Mouse (Mus musculus) midbrain, embryonic 13.5 days (tissue): ENCODE measurements around the gene H3f3b. TPM values are rescaled to one million over a fixed set of nuclear protein-coding genes. Genes with fewer than 3 reads are reported as not detected.

ENCODE experiments used
- ATAC-seq: fragments of 200-750 bp; cut with Nextera tagmentation; 2 replicates; pipeline ENCODE4 v1.8.0; 2017; ENCODE audit warnings: mild to moderate bottlenecking, moderate TSS enrichment, moderate library complexity
- H3K27ac ChIP-seq: fragments of 300-500 bp; sonication (generic); 2 replicates; pipeline ENCODE4 v1.5.1; 2015; ENCODE audit warnings: inconsistent platforms, mild to moderate bottlenecking, moderate library complexity
- H3K27me3 ChIP-seq: fragments of 300-500 bp; sonication (generic); 2 replicates; pipeline ENCODE4 v1.6.1; 2015; ENCODE audit warnings: mild to moderate bottlenecking, inconsistent platforms
- H3K36me3 ChIP-seq: fragments of 300-500 bp; sonication (generic); 2 replicates; pipeline ENCODE4 v1.6.1; 2015; ENCODE audit warnings: mild to moderate bottlenecking, inconsistent platforms
- H3K4me1 ChIP-seq: fragments of 300-500 bp; sonication (generic); replicated peaks from 2 replicates; pipeline ENCODE4 v1.6.1; 2015; ENCODE audit warnings: inconsistent platforms
- H3K4me2 ChIP-seq: fragments of 300-500 bp; sonication (generic); replicated peaks from 2 replicates; pipeline ENCODE4 v1.6.1; 2015; ENCODE audit warnings: moderate library complexity, mild to moderate bottlenecking, inconsistent platforms
- H3K4me3 ChIP-seq: fragments of 300-500 bp; sonication (generic); replicated peaks from 2 replicates; pipeline ENCODE4 v1.5.1; 2015; ENCODE audit warnings: mild to moderate bottlenecking, inconsistent platforms
- H3K9ac ChIP-seq: fragments of 300-500 bp; sonication (generic); replicated peaks from 2 replicates; pipeline ENCODE4 v1.6.1; 2015; ENCODE audit warnings: mild to moderate bottlenecking, inconsistent platforms
- H3K9me3 ChIP-seq: fragments of 300-500 bp; sonication (generic); 2 replicates; pipeline ENCODE4 v1.6.1; 2016; ENCODE audit warnings: mild to moderate bottlenecking, inconsistent platforms
- WGBS: fragments of 180-500 bp; shearing (Covaris S2); methylation state at CpG from one replicate; pipeline ENCODE4 v1.1.7; 2015; 5-methylcytosine and 5-hydroxymethylcytosine counted together
- polyA plus RNA-seq: library from polyadenylated mRNA; unstranded; fragments of >200 nt; fragmentation: Nextera tagmentation; extraction: Ambion mirVana; gene quantifications from 2 replicates; pipeline ENCODE4 v1.2.1, GENCODE M21; 2015

The H3f3b gene
- polyA plus RNA-seq, 1 experiment from 2014 or later: 2,611 TPM

- WGBS: 55% methylated on average over 8 of the region's 8 CpGs
- H3K4me3 ChIP-seq: no peak overlapping the region
- H3K4me1 ChIP-seq: peaks cover 25% of the 10 kb centered on the region
- no peaks in the 10 kb centered on the region for H3K36me3 ChIP-seq
- H3K27me3 ChIP-seq: no peaks in the 10 kb centered on the region
- H3K9me3 ChIP-seq: no peaks in the 10 kb centered on the region
- no peak for ATAC-seq
- no peak overlapping the region for H3K4me2 ChIP-seq
- H3K27ac ChIP-seq: no peak overlapping the region
- H3K9ac ChIP-seq: no peak overlapping the region
Observed at GRCm38 (mm10) chr11:116014821-116015220, 12.9 kb downstream of the H3f3b start.

- Histone ChIP-seq H3K27ac (peak within 1 kb of the TSS; percentile 57; the same call in 1 of the 2 replicates), H3K27me3 (no peaks in the 10 kb centered on the region), H3K9me3 (no peaks in the 10 kb centered on the region), H3K36me3 (peaks cover 4% of the 10 kb centered on the region; the same call in 1 of the 2 replicates), H3K4me1 (peaks cover 25% of the 10 kb centered on the region), H3K4me2 (peak within 1 kb of the TSS; percentile 86), H3K4me3 (peak within 1 kb of the TSS; percentile 58), H3K9ac (peak within 1 kb of the TSS; percentile 80)
- WGBS: under 1% methylated on average over 55 of the region's 55 CpGs
- peak; percentile 82 for ATAC-seq
Observed at GRCm38 (mm10) chr11:116012262-116012947, 15.4 kb downstream of the H3f3b start, which contains the start of gene Galk1. Gene Galk1, minus strand, starts transcription at chr11:116012719.

GRCm38 (mm10) chr11:116011529-116012261 lies 16.1 kb downstream of the H3f3b start:
- WGBS: 21% methylated on average over 14 of the region's 14 CpGs
- H3K27me3 ChIP-seq: no peaks in the 10 kb centered on the region
- no peak overlapping the region for H3K27ac ChIP-seq
- H3K9me3 ChIP-seq: no peaks in the 10 kb centered on the region
- peaks cover 4% of the 10 kb centered on the region; the same call in 1 of the 2 replicates for H3K36me3 ChIP-seq
- H3K4me3 ChIP-seq: peak overlapping the region; percentile 58
- H3K4me1 ChIP-seq: peaks cover 25% of the 10 kb centered on the region
- ATAC-seq: no peak
- H3K4me2 ChIP-seq: peak overlapping the region; percentile 86
- peak overlapping the region; percentile 80 for H3K9ac ChIP-seq

GRCm38 (mm10) chr11:116010948-116011347 lies 16.8 kb downstream of the H3f3b start:
- H3K4me1 ChIP-seq: peaks cover 25% of the 10 kb centered on the region
- H3K4me2 ChIP-seq: no peak overlapping the region
- H3K27ac ChIP-seq: no peak overlapping the region
- H3K4me3 ChIP-seq: no peak overlapping the region
- H3K9ac ChIP-seq: no peak overlapping the region
- no peak for ATAC-seq
- 80% methylated on average over 5 of the region's 5 CpGs for WGBS
- no peaks in the 10 kb centered on the region for H3K9me3 ChIP-seq
- H3K27me3 ChIP-seq: no peaks in the 10 kb centered on the region
- H3K36me3 ChIP-seq: peaks cover 4% of the 10 kb centered on the region; the same call in 1 of the 2 replicates

- no peak overlapping the region for H3K4me2 ChIP-seq
- H3K36me3 ChIP-seq: peaks cover 4% of the 10 kb centered on the region; the same call in 1 of the 2 replicates
- H3K27me3 ChIP-seq: 0 out of 2 replicates have a peak, but pooled peaks cover 6% of the 10 kb centered on the region
- no peak overlapping the region for H3K4me3 ChIP-seq
- no peak overlapping the region for H3K9ac ChIP-seq
- H3K9me3 ChIP-seq: no peaks in the 10 kb centered on the region
- no peak for ATAC-seq
- 94% methylated on average over 8 of the region's 8 CpGs for WGBS
- H3K27ac ChIP-seq: no peak overlapping the region
- peaks cover 28% of the 10 kb centered on the region for H3K4me1 ChIP-seq
Observed at GRCm38 (mm10) chr11:116010146-116010545, 17.6 kb downstream of the H3f3b start.

- no peak overlapping the region for H3K9ac ChIP-seq
- H3K36me3 ChIP-seq: peaks cover 4% of the 10 kb centered on the region; the same call in 1 of the 2 replicates
- ATAC-seq: no peak
- H3K4me1 ChIP-seq: peaks cover 28% of the 10 kb centered on the region
- no peaks in the 10 kb centered on the region for H3K9me3 ChIP-seq
- 0 out of 2 replicates have a peak, but pooled peaks cover 6% of the 10 kb centered on the region for H3K27me3 ChIP-seq
- no peak overlapping the region for H3K4me3 ChIP-seq
- no peak overlapping the region; the same call in 1 of the 2 replicates for H3K27ac ChIP-seq
- 96% methylated on average over 11 of the region's 11 CpGs for WGBS
- no peak overlapping the region for H3K4me2 ChIP-seq
Observed at GRCm38 (mm10) chr11:116009661-116010060, 18.1 kb downstream of the H3f3b start.

GRCm38 (mm10) chr11:116008832-116009375 lies 18.9 kb downstream of the H3f3b start:
- Histone ChIP-seq H3K4me1 (peaks cover 29% of the 10 kb centered on the region), H3K27ac (no peak overlapping the region), H3K9me3 (no peaks in the 10 kb centered on the region), H3K9ac (no peak overlapping the region), H3K27me3 (0 out of 2 replicates have a peak, but pooled peaks cover 6% of the 10 kb centered on the region), H3K4me3 (no peak overlapping the region), H3K36me3 (peaks cover 4% of the 10 kb centered on the region; the same call in 1 of the 2 replicates), H3K4me2 (no peak overlapping the region)
- no peak for ATAC-seq
- 86% methylated on average over 13 of the region's 13 CpGs for WGBS

GRCm38 (mm10) chr11:116008411-116008810 lies 19.4 kb downstream of the H3f3b start:
- ATAC-seq: no peak
- Histone ChIP-seq H3K27ac (no peak overlapping the region), H3K4me1 (peaks cover 29% of the 10 kb centered on the region), H3K4me3 (no peak overlapping the region), H3K36me3 (peaks cover 4% of the 10 kb centered on the region; the same call in 1 of the 2 replicates), H3K9ac (no peak overlapping the region), H3K27me3 (0 out of 2 replicates have a peak, but pooled peaks cover 6% of the 10 kb centered on the region), H3K4me2 (no peak overlapping the region), H3K9me3 (no peaks in the 10 kb centered on the region)
- 93% methylated on average over 11 of the region's 11 CpGs for WGBS

GRCm38 (mm10) chr11:116007095-116007850 lies 20.5 kb downstream of the H3f3b start:
- H3K4me1 ChIP-seq: peaks cover 22% of the 10 kb centered on the region
- no peak overlapping the region for H3K27ac ChIP-seq
- 89% methylated on average over 28 of the region's 28 CpGs for WGBS
- H3K4me2 ChIP-seq: no peak overlapping the region
- H3K36me3 ChIP-seq: peaks cover 4% of the 10 kb centered on the region; the same call in 1 of the 2 replicates
- 0 out of 2 replicates have a peak, but pooled peaks cover 6% of the 10 kb centered on the region for H3K27me3 ChIP-seq
- H3K4me3 ChIP-seq: no peak overlapping the region
- no peaks in the 10 kb centered on the region for H3K9me3 ChIP-seq
- ATAC-seq: no peak
- no peak overlapping the region for H3K9ac ChIP-seq

GRCm38 (mm10) chr11:116005701-116006419 lies 21.9 kb downstream of the H3f3b start:
- Histone ChIP-seq H3K9ac (no peak overlapping the region), H3K27ac (no peak overlapping the region), H3K36me3 (peaks cover 4% of the 10 kb centered on the region; the same call in 1 of the 2 replicates), H3K4me2 (peak overlapping the region; percentile 61), H3K4me3 (no peak overlapping the region), H3K27me3 (peaks cover 6% of the 10 kb centered on the region; the same call in 1 of the 2 replicates), H3K4me1 (peaks cover 12% of the 10 kb centered on the region), H3K9me3 (no peaks in the 10 kb centered on the region)
- WGBS: 62% methylated on average over 9 of the region's 9 CpGs
- no peak for ATAC-seq
